Mouse (Mus musculus) heart, adult 8-10 months (tissue): ENCODE measurements around the gene Pid1. TPM values are rescaled to one million over a fixed set of nuclear protein-coding genes. Genes with fewer than 3 reads are reported as not detected.
"Not testable (repeated sequence)": the region's sequence is repeated elsewhere in the genome, so short reads cannot be mapped to it uniquely, and the experiment has no call there.

Source experiments
- DNase-seq: peaks from one replicate; pipeline ENCODE4 v3.0.0; 2022; ENCODE audit warnings: low spot score
- total RNA-seq, 4 experiments: library from RNA; stranded (reverse); gene quantifications; 2 replicates each; pipeline ENCODE4 v1.2.4; 2022

Pid1 gene
- total RNA-seq, 4 experiments from 2014 or later: 6.3 to 8.1 (median 6.5) TPM

DNA sequence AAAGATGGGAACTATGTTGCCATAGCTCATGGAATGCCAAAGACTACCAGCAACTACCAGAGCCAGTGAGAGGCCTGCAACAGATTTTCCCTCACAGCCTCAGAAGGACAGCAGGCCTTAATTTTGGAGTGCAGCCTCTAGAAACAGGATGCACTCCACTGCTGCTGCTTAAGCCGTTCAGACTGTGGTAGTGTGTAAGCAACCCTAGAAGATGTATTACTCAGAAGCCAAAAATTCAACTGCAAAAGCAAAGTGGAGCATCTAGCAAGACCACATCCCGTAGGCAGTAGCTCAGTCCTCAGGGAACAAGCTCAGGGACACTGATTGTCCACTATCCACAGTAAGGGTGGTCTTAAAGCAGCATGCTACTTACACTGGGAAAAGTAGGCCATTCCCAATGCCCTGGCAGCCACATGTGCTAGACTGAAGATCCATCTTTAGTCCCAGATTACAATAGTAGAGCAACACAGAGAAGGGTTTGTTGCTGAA, 92.2 kb downstream of the Pid1 start:
- DNase-seq: no peak

DNA sequence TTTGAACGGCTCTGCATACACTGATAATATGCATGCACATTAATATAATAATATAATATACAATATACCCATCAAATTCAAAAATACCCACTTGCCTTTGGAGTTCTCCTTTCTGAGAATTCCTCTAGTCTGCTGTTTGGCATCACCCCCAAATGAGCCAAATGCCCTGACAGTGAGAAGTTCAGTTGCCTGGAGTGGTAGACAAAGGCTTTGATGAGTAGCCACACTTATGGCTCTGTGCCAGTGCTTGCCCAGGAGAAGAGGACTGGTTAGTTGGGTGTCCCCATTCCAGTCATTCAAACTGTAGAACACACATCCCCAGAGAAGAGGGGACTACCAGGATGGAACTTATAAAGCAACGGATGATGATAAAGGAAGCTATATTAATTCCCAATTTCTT, 106.3 kb downstream of the Pid1 start:
- DNase-seq: no peak

DNA sequence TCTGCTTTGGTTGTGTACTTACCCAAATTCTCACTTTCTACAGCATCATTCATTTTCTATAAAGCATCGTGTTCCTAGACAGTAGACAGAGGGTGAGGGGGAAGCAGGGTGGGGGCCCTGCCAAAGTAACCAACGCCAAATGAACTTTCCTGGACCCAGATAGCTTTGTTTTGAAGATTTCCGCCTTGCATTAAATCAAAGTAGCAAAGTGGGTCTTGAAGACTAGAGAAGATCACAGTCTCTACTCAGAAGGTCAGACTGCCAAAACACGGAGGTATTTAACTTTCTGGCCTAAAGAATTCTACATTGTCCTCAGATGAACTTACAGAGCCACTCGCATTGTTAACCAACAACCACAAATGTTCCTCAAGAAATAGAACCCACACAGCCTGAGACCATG, 109.6 kb downstream of the Pid1 start:
- DNase-seq: no peak

DNA sequence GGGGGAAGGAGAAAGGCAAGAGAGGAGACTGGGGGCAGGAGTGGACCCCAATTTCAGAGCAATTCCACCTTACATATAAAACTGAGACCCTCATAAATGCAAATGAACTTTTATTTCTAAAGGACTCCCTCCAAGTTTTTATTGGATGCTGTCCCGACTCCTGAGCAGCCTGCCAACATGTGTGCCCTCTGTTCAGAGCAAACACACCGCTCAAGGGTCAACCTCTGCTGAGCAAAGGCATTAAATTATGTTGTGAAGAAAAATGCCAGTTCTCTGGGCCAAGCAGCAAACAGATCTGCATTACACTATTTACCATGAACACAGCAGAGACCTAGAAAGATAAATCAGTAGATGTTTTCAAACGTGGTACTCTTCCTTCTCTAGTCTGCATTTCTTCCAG, 110.1 kb downstream of the Pid1 start:
- no peak for DNase-seq

DNA sequence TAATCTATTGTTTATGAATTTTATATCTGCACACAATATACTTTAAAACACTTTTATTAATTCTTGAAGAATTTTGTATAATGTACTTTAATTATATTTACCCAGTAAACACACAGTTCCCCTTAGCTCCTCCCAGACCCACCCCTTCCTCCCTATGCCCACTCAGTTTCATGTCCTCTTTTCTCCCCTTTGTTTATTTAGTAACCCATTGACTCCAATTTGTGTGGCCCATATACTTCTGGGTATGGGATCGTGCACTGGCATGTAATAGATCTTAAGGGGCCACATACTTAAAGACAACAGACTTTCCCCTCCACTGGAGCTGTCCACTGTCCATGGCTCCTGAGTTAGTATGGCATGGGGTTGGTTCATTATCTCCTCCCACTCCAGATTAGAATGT, 112.8 kb downstream of the Pid1 start:
- DNase-seq: no peak

DNA sequence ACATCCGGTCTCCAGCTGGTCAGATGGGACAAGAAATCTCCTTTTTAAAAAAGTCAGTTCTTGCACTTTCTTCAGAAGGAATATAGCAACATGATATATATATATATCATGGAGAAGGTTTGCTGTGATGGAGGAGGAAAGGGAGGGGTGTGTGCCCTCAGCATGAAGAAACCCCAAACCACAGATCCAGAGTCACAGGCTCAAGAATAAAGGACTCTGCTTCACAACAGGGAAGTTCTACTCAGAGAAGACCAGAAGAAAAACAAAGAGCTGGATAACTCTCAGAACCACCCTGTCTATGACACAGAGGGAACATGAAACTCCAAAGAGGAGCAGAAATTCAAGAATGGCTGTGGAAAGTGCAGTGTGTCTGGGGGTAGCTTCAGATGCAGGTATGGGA, 113.2 kb downstream of the Pid1 start:
- no peak for DNase-seq

DNA sequence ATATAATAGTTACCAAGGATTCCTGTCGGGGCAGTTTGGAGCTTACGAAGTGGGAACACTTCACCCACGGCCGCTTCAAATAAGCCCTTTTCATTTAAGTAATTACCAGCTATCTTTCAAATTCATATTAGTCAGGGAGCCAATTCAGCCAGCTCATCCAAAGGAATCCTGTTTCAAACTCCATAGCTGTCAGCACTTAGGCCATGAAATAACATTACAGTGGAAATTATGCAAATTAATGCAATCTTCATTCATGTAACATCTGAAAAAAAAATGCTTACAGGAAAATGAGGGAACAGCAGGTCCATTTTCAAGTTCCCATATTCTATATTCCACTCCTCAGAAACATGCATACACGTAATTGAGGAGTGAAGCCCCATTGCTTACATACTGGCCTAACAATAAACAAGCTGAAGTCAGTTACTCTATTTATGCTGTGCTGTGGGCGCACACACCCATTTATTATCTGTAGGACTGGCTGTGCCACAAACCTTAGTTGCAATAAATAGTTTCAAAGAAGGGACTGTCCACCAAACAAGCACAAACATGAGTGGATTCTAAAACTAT, 114.1 kb downstream of the Pid1 start:
- DNase-seq: no peak

DNA sequence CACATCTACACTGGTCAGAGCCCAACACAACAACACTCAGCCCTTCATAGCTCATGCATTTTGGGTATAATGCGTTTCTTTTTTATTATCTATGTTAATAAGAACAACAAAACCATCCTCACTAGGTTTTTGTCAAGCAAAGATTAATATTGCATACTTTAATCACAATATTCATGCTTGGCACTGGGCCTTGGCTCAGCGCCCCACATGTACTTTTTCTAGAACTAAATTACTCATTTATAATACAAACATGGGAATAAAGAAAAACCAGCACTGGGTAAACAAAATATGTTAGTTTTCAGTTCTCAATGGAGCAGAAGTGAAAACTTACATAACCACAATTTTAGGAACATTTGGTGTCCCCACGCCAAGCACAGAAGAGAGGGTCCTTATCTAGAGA, 116.9 kb downstream of the Pid1 start:
- no peak for DNase-seq

DNA sequence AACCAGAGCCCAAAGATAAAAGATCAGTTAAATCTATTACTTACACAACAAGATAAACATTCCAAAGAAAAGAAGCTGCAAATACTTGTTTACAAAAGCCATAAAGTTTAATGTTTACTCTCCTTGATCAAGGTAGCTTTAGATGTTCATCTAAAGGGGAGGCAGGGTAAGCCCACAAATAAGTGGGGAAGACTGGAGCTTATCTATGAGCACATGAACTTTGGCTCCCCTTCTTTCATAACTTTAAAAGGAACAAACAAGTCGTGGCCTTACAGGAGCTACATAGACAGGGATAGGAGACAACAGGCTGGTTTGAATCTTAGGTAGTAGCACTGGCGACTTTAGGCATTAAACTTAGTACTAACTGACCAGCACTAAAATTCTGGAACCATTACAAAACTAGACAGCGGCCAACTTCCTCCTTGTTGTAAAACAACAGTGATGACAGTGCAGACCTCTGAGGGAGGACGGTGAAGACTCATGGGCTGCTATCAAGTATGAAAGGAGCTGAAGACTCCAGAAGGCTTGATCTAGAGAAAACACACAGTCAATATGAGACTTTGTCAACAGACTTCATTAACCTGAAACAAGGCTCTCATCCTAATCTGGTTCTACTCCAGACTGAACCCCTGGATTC, 122.7 kb downstream of the Pid1 start:
- DNase-seq: peak; percentile 44

DNA sequence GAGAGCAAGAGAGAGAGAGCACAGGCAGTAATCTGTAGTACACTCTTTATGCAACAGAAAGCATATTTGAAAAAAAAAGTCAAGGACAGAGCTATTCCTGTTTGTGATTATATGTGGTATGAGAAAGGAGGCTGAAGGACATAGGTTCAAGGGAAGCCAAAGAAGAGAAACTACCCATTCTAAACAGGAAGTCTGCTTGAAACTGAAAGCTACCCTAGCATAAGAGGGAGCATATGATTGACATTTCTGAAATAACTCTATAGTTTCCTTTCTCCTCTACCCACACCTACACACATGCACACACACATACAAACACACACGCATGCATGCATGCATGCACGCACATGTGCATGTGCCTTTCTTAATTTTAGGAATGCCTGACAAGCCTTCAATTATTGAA, 123.8 kb downstream of the Pid1 start:
- no peak for DNase-seq

DNA sequence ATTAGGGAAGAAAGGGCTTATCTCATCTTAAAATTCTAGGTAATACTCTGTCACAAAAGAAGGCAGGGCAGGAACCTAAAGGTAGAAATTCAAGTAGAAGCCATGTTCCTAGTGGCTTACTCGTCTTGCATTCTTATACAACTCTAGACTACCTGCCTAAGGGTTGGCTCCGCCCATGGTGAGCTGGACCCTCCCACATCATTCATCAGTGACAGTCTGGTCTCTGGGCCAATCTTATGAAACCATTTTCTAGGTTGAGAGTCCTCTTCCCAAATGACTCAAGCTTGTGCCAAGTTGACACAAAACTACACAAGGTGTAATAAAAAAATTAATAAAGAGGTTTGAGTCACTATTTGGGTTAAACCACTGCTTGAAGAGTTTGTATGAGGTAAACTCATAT, 133.5 kb downstream of the Pid1 start:
- DNase-seq: no peak

DNA sequence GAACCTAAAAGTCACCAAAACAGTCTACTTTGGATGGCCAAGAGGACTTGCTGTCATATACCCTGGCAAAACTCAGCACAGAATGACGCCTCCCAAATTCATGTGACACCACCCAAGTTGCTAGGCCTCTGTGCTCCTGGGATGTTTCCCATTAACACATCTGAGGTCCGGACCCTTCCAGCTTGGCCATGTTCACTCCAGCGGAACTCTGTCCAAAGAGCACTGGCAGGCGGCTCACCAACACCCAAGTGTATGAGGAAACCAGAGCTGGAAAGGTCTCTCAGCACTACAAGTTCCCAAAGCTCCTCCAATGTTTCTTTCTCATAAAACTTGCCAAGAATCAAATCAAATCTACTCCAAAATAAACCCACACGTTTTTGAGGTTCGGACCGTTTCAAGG, 138.4 kb downstream of the Pid1 start:
- peak; percentile 81 for DNase-seq

DNA sequence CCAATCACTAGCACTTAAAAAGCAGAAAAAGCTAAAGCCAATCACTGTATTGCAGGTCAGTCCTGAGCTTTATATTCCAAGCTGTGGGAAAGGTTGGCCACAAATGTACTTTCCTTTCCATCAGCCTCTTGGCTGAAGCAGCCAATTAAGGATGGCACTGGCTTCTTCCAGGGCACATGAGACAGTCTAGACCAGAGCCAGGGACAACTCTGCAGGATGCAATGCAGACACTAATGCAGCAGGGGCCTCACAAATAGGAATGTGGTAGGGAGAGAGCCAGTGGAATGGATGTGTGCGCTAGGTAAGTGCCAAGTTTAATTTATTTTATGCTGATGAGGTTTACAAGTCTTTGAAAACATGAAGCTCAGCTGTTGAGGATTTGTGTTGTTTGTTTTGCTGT, 141.9 kb downstream of the Pid1 start:
- DNase-seq: no peak

DNA sequence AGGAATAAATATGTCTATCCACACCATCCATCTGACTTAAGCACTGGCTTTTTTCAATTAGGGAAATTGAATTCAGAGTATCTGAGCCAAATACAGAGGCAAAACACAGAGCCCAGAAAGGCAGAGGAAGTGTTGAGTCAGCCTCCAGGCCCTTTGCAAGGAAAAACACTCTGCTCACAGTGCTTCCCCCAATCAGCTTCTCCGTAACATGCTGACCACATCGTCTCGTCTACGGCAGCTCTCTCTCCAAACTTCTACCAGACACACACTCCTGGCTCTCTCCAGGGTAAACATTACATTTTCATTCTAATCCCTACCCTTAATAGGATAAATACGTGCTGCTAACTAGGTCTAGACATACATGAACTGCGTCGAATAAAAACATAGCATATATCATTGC, 145.4 kb downstream of the Pid1 start:
- peak; percentile 73 for DNase-seq

DNA sequence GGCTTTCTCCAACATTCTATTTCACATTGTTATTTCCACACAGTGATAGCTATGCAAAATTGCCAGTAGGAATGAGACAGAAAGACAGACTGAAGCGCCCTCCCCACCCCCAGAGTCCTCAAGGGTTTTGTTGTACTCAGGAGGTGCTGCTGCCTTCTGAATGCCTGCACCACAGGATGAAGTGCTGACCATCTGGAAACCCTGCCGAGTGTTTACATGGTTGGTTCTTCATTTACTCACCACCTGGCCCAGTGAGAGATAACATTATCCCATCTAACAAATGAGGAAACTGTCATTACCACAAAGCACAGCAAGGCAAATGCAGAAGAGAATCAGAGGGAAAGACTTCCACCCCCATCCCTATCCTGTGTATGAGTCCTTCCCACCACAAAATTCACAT, 146.2 kb downstream of the Pid1 start:
- DNase-seq: no peak

DNA sequence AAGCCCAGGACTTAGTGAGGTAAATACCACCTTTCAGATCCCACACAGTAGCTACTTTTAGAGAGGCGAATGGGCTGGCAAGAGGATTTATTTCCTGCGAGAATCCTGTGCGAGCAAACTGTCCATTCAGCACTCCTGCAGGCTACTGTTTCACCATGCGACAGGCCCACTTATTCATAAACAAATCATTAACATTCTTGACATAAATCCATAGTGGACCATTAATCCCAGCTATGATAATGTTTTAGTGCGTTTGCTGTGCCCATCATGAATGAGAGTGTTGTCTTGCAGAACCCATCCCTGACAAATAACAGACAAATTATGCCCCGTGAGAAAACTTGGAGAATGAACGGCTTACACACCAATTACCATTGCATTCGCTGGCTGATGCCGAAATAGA, 152.5 kb downstream of the Pid1 start:
- DNase-seq: no peak

DNA sequence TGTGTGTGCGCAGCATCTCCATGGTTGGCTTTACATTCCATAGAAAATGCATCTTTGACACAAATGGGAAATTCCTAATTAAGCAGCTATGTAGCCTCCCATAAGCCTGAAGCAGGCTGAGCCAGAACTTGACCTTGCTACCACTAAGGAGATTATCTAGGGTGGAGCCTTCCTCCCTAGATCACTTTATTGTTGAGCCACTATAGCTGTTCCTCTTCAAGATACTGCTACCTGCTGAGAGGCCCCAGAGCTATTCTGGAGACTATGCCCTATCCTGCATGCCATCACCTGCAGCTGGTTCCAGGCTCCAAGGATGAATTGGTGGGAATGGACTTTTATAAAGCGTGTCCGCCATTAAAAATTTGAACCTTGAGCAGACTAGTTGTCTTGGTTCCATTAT, 158.2 kb downstream of the Pid1 start:
- not testable (repeated sequence) for DNase-seq

DNA sequence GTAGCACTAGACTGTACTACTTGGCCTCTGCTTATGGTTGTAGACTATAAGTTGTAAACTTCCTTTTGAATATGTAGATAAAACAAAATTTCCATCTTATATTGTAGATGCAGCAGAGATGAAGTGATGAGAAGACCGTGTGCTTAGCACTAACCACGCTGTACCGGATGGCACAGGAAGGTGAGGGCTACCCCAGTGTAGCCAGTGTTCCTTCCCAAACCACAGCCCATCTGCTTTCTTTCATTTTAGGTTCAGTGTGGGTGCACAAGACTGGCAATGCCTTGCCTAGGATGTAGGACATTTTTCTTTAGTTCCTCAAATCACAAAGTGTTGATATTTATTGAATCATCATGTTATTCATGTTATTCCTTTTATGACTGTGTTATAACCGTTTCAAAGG, 160.5 kb downstream of the Pid1 start:
- no peak for DNase-seq

DNA sequence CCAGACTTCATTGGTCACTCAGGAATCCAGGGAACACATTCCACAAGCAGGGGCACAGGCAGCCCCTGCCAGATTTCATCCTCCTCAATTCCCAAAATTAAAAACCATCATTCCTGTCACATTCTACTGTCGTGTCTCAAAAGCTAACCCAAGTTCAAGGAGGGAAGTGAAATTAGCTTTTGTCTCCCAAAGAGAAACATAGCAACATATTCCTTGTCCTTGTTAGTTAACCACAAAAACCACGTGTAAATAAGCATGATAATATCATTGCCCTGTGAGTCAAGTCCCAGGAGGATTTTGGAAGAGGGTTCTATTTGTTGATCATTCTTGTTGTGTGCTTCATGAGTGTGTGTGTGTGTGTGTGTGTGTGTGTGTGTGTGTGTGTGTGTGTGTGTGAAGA, 164.1 kb downstream of the Pid1 start:
- DNase-seq: no peak

DNA sequence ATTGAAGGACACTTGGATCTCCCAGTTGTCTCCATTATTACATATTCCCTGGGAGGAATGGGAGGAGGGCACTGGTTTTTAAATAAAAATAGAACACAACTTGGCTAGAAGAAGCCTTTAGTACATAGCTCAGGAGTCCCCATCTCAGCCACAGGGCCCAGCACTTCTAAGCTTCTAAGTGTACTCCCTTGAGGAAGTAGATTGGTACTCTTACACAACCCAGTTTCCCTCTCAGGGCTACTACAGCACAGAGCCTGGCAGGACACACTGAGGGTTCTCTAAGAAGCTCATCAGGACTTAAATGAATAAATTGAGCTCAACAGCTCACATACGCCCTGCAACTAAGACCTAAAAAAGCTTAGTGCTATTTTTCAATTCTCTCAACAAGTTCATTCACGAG, 165.1 kb downstream of the Pid1 start:
- DNase-seq: no peak

DNA sequence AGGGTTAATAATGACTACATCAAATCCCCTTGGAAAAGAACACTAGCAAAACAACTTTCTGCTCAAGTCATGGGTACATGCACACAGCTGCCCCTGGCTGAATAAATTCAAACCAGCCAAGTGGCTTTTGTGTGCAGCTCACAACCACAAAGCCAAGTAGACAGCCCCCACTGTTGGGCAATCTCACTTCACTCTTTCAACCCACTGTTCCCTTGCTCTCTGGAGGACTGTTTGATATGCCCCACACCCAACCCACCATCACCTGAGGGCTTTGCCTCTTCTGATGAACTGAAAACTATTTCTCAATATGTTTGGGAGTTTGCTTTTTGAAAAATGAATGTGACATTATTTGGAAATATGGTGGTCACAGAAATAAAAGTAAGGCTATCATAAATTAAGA, 171.8 kb downstream of the Pid1 start:
- DNase-seq: no peak

DNA sequence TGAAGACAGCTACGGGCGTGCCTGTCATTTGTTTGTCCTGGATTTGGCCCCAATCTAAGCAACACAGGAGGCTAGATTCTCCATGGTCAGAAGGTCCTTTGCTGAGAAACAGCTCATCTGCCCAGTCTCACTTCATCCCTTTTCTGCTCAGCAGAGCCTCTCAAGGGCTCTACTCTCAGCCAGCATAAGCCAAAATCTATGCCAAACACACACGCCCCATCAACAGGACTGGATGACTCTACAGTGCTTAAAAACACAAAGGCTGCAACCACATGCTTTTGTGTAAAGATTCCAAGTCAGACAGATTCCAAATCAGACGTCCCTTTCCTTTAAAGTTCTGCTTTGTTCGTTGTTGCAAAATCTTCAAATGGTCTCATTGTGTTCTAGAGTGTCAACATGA, 174.5 kb downstream of the Pid1 start:
- DNase-seq: peak; percentile 22

DNA sequence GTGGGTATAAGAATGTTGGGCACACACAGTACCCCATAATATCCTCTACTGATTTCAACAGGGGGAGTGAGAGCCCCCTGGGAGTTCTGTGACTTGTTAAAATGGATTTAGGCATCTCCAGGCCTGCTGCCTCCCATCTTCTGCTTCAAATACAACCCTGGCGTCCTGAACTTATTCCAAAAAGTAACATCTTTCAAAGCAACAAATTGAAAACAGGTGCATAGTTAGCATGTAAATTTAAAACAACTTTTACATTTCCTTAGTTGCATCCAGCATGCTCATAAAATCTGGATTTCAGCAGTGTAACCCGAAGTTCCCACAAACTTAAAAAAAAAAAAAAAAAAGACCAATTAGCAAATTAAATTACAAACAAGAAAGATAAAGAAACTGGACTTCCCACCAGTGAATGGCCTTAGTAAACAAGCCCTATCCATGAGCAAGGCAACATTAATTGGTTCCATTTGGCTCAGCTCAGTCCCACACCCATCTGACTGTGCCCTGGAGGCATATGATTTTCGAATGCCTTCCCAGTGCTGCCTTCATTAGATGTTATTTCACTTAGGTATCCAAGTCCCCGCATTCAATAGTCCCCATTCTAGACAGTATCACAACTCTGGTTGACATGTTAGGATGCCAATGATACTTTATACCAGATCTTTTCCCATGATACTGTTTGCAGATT, 177.1 kb downstream of the Pid1 start:
- DNase-seq: no peak
